Comparison of ENCODE assay signal across 22 mouse cellular contexts in genomic region chr2:168195721-168196120, GRCm38 (mm10). TPM values are rescaled to one million over a fixed set of nuclear protein-coding genes. Genes with fewer than 3 reads are reported as not detected.
DNase-seq lines count a peak whose midpoint lies in the region; ATAC-seq lines count a peak whose summit lies in the region.
"Had no signal": no experiment of that assay in that cellular context is flagged by ENCODE, and none has a peak within 500 bp of the region (broad histone marks: within the 10 kb centered on the region; RNA-seq: fewer than 3 reads in every experiment).

No protein-coding gene starts in this region.

- DNase-seq in embryonic facial prominence, embryonic 10.5 days (ENCODE audit: low spot score) = no peak
- peak; percentile 83 for DNase-seq in R1 (ENCODE audit: low read depth, low spot score)
- DNase-seq in gastrocnemius, adult 18-20 months (ENCODE audit: low spot score) = no peak
- DNase-seq: adrenal gland, postnatal 10 days; adrenal gland, postnatal 36 days; cerebellum, adult 18-20 months; cerebellum, adult 9-11 months; cerebellum, postnatal 25 days; forebrain, postnatal 0 days; gastrocnemius, postnatal 36 days had no signal

- peak overlapping the region; percentile 17; the same call in 1 of the 2 replicates for H3K27ac ChIP-seq in embryonic facial prominence, embryonic 12.5 days
- H3K27ac ChIP-seq in embryonic facial prominence, embryonic 10.5 days (replicated peaks) = no peak overlapping the region
- H3K27ac ChIP-seq in midbrain, embryonic 13.5 days = no peak overlapping the region
- no peak overlapping the region for H3K27ac ChIP-seq in midbrain, embryonic 16.5 days (ENCODE audit: low read length)
- H3K27ac ChIP-seq in forebrain, embryonic 15.5 days (replicated peaks) = no peak overlapping the region
- H3K27ac ChIP-seq: forebrain, embryonic 10.5 days; forebrain, embryonic 13.5 days; hindbrain, embryonic 12.5 days; hindbrain, embryonic 15.5 days had no signal

- H3K27me3 ChIP-seq in embryonic facial prominence, embryonic 12.5 days = no peaks in the 10 kb centered on the region
- no peaks in the 10 kb centered on the region for H3K27me3 ChIP-seq in embryonic facial prominence, embryonic 10.5 days (replicated peaks; ENCODE audit: low read depth, poor library complexity, severe bottlenecking)
- no peaks in the 10 kb centered on the region for H3K27me3 ChIP-seq in midbrain, embryonic 13.5 days
- H3K27me3 ChIP-seq in midbrain, embryonic 16.5 days (ENCODE audit: control insufficient read depth, insufficient read depth, low read depth, low read length) = no peaks in the 10 kb centered on the region
- H3K27me3 ChIP-seq in forebrain, embryonic 15.5 days = no peaks in the 10 kb centered on the region
- H3K27me3 ChIP-seq: forebrain, embryonic 13.5 days; hindbrain, embryonic 12.5 days; hindbrain, embryonic 15.5 days; Patski had no signal

- no peak for ATAC-seq in embryonic facial prominence, embryonic 12.5 days (ENCODE audit: insufficient number of reproducible peaks, insufficient read depth, low FRiP score, low TSS enrichment)
- no peak for ATAC-seq in midbrain, embryonic 13.5 days
- no peak for ATAC-seq in midbrain, embryonic 16.5 days
- ATAC-seq in forebrain, embryonic 15.5 days (replicated peaks) = no peak
- ATAC-seq: activated CD4-positive, CD25-positive, alpha-beta regulatory T cell, adult 4 months; forebrain, embryonic 13.5 days; forebrain, postnatal 0 days; intestine, postnatal 0 days; Patski had no signal

- 71% methylated on average over 2 of the region's 2 CpGs for WGBS in embryonic facial prominence, embryonic 12.5 days
- WGBS in embryonic facial prominence, embryonic 10.5 days = 64% methylated on average over 2 of the region's 2 CpGs
- 37% methylated on average over 2 of the region's 2 CpGs for WGBS in midbrain, embryonic 13.5 days
- WGBS in midbrain, embryonic 16.5 days = 25% methylated on average over 2 of the region's 2 CpGs
- WGBS in forebrain, embryonic 15.5 days = 43% methylated on average over 2 of the region's 2 CpGs

- H3K4me1 ChIP-seq in embryonic facial prominence, embryonic 12.5 days = peaks cover 37% of the 10 kb centered on the region
- H3K4me1 ChIP-seq in embryonic facial prominence, embryonic 10.5 days = peaks cover 35% of the 10 kb centered on the region
- H3K4me1 ChIP-seq in midbrain, embryonic 13.5 days (replicated peaks) = peaks cover 86% of the 10 kb centered on the region
- peaks cover 66% of the 10 kb centered on the region for H3K4me1 ChIP-seq in midbrain, embryonic 16.5 days (ENCODE audit: control insufficient read depth, insufficient read depth, low read length)
- peaks cover 78% of the 10 kb centered on the region for H3K4me1 ChIP-seq in forebrain, embryonic 15.5 days

- H3K4me2 ChIP-seq in embryonic facial prominence, embryonic 12.5 days (replicated peaks) = no peak overlapping the region
- H3K4me2 ChIP-seq in midbrain, embryonic 13.5 days (replicated peaks) = peak overlapping the region; percentile 16; the same call in 1 of the 2 replicates
- H3K4me2 ChIP-seq in midbrain, embryonic 16.5 days (ENCODE audit: low read length) = no peak overlapping the region
- H3K4me2 ChIP-seq in forebrain, embryonic 15.5 days (replicated peaks) = no peak overlapping the region
- H3K4me2 ChIP-seq: forebrain, embryonic 13.5 days; heart, embryonic 11.5 days; hindbrain, embryonic 12.5 days; hindbrain, embryonic 15.5 days had no signal

- no peak overlapping the region for H3K9ac ChIP-seq in embryonic facial prominence, embryonic 12.5 days
- H3K9ac ChIP-seq in midbrain, embryonic 13.5 days (replicated peaks) = no peak overlapping the region
- H3K9ac ChIP-seq in midbrain, embryonic 16.5 days (ENCODE audit: low read depth, low read length) = no peak overlapping the region
- H3K9ac ChIP-seq in forebrain, embryonic 15.5 days (replicated peaks) = no peak overlapping the region
- H3K9ac ChIP-seq: forebrain, embryonic 13.5 days; forebrain, postnatal 0 days; hindbrain, embryonic 12.5 days; hindbrain, embryonic 15.5 days had no signal

- H3K36me3 ChIP-seq in embryonic facial prominence, embryonic 12.5 days = peaks cover 21% of the 10 kb centered on the region
- H3K36me3 ChIP-seq in embryonic facial prominence, embryonic 10.5 days (replicated peaks) = peaks cover 91% of the 10 kb centered on the region
- peaks cover 20% of the 10 kb centered on the region; the same call in 1 of the 2 replicates for H3K36me3 ChIP-seq in midbrain, embryonic 13.5 days
- H3K36me3 ChIP-seq in midbrain, embryonic 16.5 days (ENCODE audit: control insufficient read depth, insufficient read depth, low read length) = no peaks in the 10 kb centered on the region
- H3K36me3 ChIP-seq in forebrain, embryonic 15.5 days = 0 out of 2 replicates have a peak, but pooled peaks cover 6% of the 10 kb centered on the region
- H3K36me3 ChIP-seq: hindbrain, embryonic 15.5 days had no signal

- H3K4me3 ChIP-seq in embryonic facial prominence, embryonic 12.5 days = no peak overlapping the region
- H3K4me3 ChIP-seq in embryonic facial prominence, embryonic 10.5 days = no peak overlapping the region
- no peak overlapping the region for H3K4me3 ChIP-seq in midbrain, embryonic 13.5 days (replicated peaks)
- no peak overlapping the region for H3K4me3 ChIP-seq in midbrain, embryonic 16.5 days (ENCODE audit: low read depth, low read length)
- H3K4me3 ChIP-seq in forebrain, embryonic 15.5 days = no peak overlapping the region
- H3K4me3 ChIP-seq: forebrain, embryonic 10.5 days; forebrain, embryonic 13.5 days; hindbrain, embryonic 12.5 days; hindbrain, embryonic 15.5 days had no signal

- H3K9me3 ChIP-seq in embryonic facial prominence, embryonic 12.5 days = no peaks in the 10 kb centered on the region
- no peaks in the 10 kb centered on the region for H3K9me3 ChIP-seq in embryonic facial prominence, embryonic 10.5 days
- no peaks in the 10 kb centered on the region for H3K9me3 ChIP-seq in midbrain, embryonic 13.5 days
- H3K9me3 ChIP-seq in midbrain, embryonic 16.5 days (replicated peaks; ENCODE audit: control insufficient read depth, low read length, poor library complexity, severe bottlenecking) = no peaks in the 10 kb centered on the region
- no peaks in the 10 kb centered on the region for H3K9me3 ChIP-seq in forebrain, embryonic 15.5 days
- H3K9me3 ChIP-seq: forebrain, embryonic 10.5 days; forebrain, embryonic 13.5 days; hindbrain, embryonic 12.5 days; hindbrain, embryonic 15.5 days had no signal

RNA-seq across cellular contexts. Expression of gene Adnp, which starts 11.2 kb away (rescaled TPM):
- polyA plus RNA-seq in embryonic facial prominence, embryonic 12.5 days (2016; fragmentation: Nextera tagmentation; extraction: Ambion mirVana) = 10.9 and 20.4 TPM in 2 replicates
- polyA plus RNA-seq in embryonic facial prominence, embryonic 10.5 days (2016; fragmentation: Nextera tagmentation; extraction: Ambion mirVana) = 3.4 and 3.5 TPM in 2 replicates
- polyA plus RNA-seq in midbrain, embryonic 13.5 days (2015; fragmentation: Nextera tagmentation; extraction: Ambion mirVana) = 2.5 and 5.1 TPM in 2 replicates
- 2.7 and 2.8 TPM in 2 replicates for polyA plus RNA-seq in midbrain, embryonic 16.5 days (2015; fragmentation: Nextera tagmentation; extraction: Ambion mirVana)
- polyA plus RNA-seq in forebrain, embryonic 15.5 days (2015; fragmentation: Nextera tagmentation; extraction: Ambion mirVana) = 4.4 and 13.6 TPM in 2 replicates
- total RNA-seq in gastrocnemius, adult 18-20 months (2021) = 10 to 100 TPM; 14.4 to 15.6 TPM

RNA-seq across cellular contexts. Expression of gene Gm20716, which starts 34.4 kb away (rescaled TPM):
- 23.1 and 26.5 TPM in 2 replicates for polyA plus RNA-seq in embryonic facial prominence, embryonic 12.5 days (2016; fragmentation: Nextera tagmentation; extraction: Ambion mirVana)
- 17.9 and 20.7 TPM in 2 replicates for polyA plus RNA-seq in embryonic facial prominence, embryonic 10.5 days (2016; fragmentation: Nextera tagmentation; extraction: Ambion mirVana)
- polyA plus RNA-seq in midbrain, embryonic 13.5 days (2015; fragmentation: Nextera tagmentation; extraction: Ambion mirVana) = 29.1 and 29.4 TPM in 2 replicates
- polyA plus RNA-seq in midbrain, embryonic 16.5 days (2015; fragmentation: Nextera tagmentation; extraction: Ambion mirVana) = 18.2 and 21.7 TPM in 2 replicates
- polyA plus RNA-seq in forebrain, embryonic 15.5 days (2015; fragmentation: Nextera tagmentation; extraction: Ambion mirVana) = 26.0 and 28.0 TPM in 2 replicates
- 10 to 100 TPM; 10.1 to 14.1 TPM for total RNA-seq in gastrocnemius, adult 18-20 months (2021)

RNA-seq across cellular contexts. Expression of gene Dpm1, which starts 34.7 kb away (rescaled TPM):
- 87.3 and 93.1 TPM in 2 replicates for polyA plus RNA-seq in embryonic facial prominence, embryonic 12.5 days (2016; fragmentation: Nextera tagmentation; extraction: Ambion mirVana)
- 71.5 and 72.5 TPM in 2 replicates for polyA plus RNA-seq in embryonic facial prominence, embryonic 10.5 days (2016; fragmentation: Nextera tagmentation; extraction: Ambion mirVana)
- polyA plus RNA-seq in midbrain, embryonic 13.5 days (2015; fragmentation: Nextera tagmentation; extraction: Ambion mirVana) = 68.0 and 71.8 TPM in 2 replicates
- 80.3 and 83.4 TPM in 2 replicates for polyA plus RNA-seq in midbrain, embryonic 16.5 days (2015; fragmentation: Nextera tagmentation; extraction: Ambion mirVana)
- polyA plus RNA-seq in forebrain, embryonic 15.5 days (2015; fragmentation: Nextera tagmentation; extraction: Ambion mirVana) = 63.2 and 74.5 TPM in 2 replicates
- 10 to 100 TPM; 75.5 to 85.3 TPM for total RNA-seq in gastrocnemius, adult 18-20 months (2021)

RNA-seq across cellular contexts. Expression of gene Mocs3, which starts 34.7 kb away (rescaled TPM):
- 12.7 and 13.5 TPM in 2 replicates for polyA plus RNA-seq in embryonic facial prominence, embryonic 12.5 days (2016; fragmentation: Nextera tagmentation; extraction: Ambion mirVana)
- 6.4 and 6.6 TPM in 2 replicates for polyA plus RNA-seq in embryonic facial prominence, embryonic 10.5 days (2016; fragmentation: Nextera tagmentation; extraction: Ambion mirVana)
- 6.0 and 8.7 TPM in 2 replicates for polyA plus RNA-seq in midbrain, embryonic 13.5 days (2015; fragmentation: Nextera tagmentation; extraction: Ambion mirVana)
- 7.5 and 8.5 TPM in 2 replicates for polyA plus RNA-seq in midbrain, embryonic 16.5 days (2015; fragmentation: Nextera tagmentation; extraction: Ambion mirVana)
- polyA plus RNA-seq in forebrain, embryonic 15.5 days (2015; fragmentation: Nextera tagmentation; extraction: Ambion mirVana) = 10.2 and 10.3 TPM in 2 replicates
- total RNA-seq in gastrocnemius, adult 18-20 months (2021) = 1 to 10 TPM; 5.0 to 5.1 TPM
